ENCODE assay signal across 21 mouse cellular contexts in the genomic region with DNA sequence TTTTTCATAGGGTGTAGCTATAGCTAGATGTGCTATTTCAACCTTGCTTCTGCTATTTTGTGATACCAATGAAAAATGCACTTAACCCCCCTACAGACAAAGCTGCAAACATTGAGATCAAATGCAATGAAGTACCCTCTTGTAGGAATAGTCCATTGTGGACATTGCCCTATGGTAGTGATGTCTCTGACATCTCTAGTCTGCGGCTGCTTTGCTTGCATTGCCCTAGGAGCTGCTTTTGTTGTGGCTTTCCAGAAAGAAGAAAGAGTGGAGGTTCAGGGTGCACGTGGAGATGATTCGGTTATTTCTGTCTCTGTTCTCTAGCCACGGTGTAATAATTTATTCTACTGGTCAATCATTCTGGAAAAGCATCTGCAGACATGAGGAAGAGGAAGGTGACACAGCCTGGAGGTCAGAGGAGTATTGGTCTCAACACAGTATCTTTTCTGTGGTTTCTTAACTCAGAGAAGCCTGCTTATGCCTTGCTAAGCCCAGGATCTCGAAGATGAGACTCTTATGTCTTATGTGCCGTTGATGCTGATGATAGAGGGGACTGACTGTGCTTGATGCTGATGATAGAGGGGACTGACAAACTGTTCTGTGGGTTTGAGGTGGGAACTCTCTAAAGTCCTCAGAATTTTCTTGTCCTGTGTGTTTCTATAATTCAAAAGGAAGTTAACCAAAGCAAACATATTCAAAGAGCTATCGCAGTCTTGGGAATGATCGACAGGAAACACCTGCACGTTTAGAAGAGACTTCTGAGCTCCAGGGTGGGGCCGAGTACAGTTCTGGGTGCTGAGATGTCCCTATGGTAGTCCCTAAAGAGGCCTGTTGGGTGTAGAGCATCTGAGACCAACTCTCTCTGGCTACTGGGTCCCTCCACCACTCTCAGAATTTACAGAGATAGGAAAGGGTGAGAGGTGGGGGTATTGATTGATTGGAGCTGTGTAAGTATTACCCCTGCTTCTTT. TPM values are rescaled to one million over a fixed set of nuclear protein-coding genes. Genes with fewer than 3 reads are reported as not detected.
DNase-seq lines count a peak whose midpoint lies in the region; ATAC-seq lines count a peak whose summit lies in the region.
"Had no signal": no experiment of that assay in that cellular context is flagged by ENCODE, and none has a peak within 500 bp of the region (broad histone marks: within the 10 kb centered on the region; RNA-seq: fewer than 3 reads in every experiment).

No protein-coding gene starts in this region.

- H3K27me3 ChIP-seq in hindbrain, embryonic 12.5 days, result no peaks in the 10 kb centered on the region
- H3K27me3 ChIP-seq: heart, embryonic 15.5 days had no signal

- no peak overlapping the region for H3K4me2 ChIP-seq in hindbrain, embryonic 12.5 days (replicated peaks)
- H3K4me2 ChIP-seq: embryonic facial prominence, embryonic 12.5 days; heart, embryonic 11.5 days; heart, embryonic 15.5 days had no signal

- no peak overlapping the region for H3K4me3 ChIP-seq in hindbrain, embryonic 12.5 days
- H3K4me3 ChIP-seq: embryonic facial prominence, embryonic 12.5 days; heart, adult 2 months; heart, embryonic 15.5 days had no signal

- no peaks in the 10 kb centered on the region for H3K9me3 ChIP-seq in hindbrain, embryonic 12.5 days (replicated peaks)
- H3K9me3 ChIP-seq: embryonic facial prominence, embryonic 12.5 days; G1E; heart, embryonic 15.5 days had no signal

- no peaks in the 10 kb centered on the region for H3K36me3 ChIP-seq in hindbrain, embryonic 12.5 days
- H3K36me3 ChIP-seq: embryonic facial prominence, embryonic 12.5 days; G1E; heart, embryonic 15.5 days had no signal

- peak; percentile 46 for DNase-seq in naive thymus-derived CD4-positive, alpha-beta T cell, adult 2 months (ENCODE audit: low read depth)
- DNase-seq in thymus, postnatal 10 days (ENCODE audit: low spot score in 2 of 2), result peak; percentile 67
- DNase-seq in thymus, postnatal 4 days, result peak; percentile 64
- DNase-seq in urinary bladder, postnatal 36 days (ENCODE audit: low spot score in 2 of 2), result no peak
- DNase-seq in urinary bladder, adult 18-20 months (ENCODE audit: low spot score in 2 of 2), result no peak
- DNase-seq: adrenal gland, adult 8-10 months; cerebellum, adult 11 months; cerebellum, adult 8-10 months; cerebellum, postnatal 14 days; gastrocnemius, postnatal 10 days; heart, adult 2 months; heart, postnatal 36 days had no signal

- no peak overlapping the region for H3K27ac ChIP-seq in hindbrain, embryonic 12.5 days
- H3K27ac ChIP-seq: embryonic facial prominence, embryonic 12.5 days; heart, adult 2 months; heart, embryonic 15.5 days had no signal

- H3K9ac ChIP-seq in hindbrain, embryonic 12.5 days, result no peak overlapping the region
- H3K9ac ChIP-seq: embryonic facial prominence, embryonic 12.5 days; heart, embryonic 15.5 days had no signal

- 84% methylated on average over 10 of the region's 10 CpGs for WGBS in hindbrain, embryonic 12.5 days

- peak; percentile 30; the same call in 1 of the 2 replicates for ATAC-seq in common myeloid progenitor, adult 5-6 weeks (replicated peaks; ENCODE audit: low read depth, poor library complexity, severe bottlenecking)
- ATAC-seq in hindbrain, embryonic 12.5 days (ENCODE audit: low FRiP score), result no peak
- ATAC-seq: CD4-positive, CD25-positive, alpha-beta regulatory T cell, adult 4 months; forebrain, embryonic 16.5 days; hindbrain, embryonic 16.5 days had no signal

- peaks cover 7% of the 10 kb centered on the region; the same call in 1 of the 2 replicates for H3K4me1 ChIP-seq in hindbrain, embryonic 12.5 days

RNA-seq across cellular contexts. Expression of a gene that starts 23.4 kb away (rescaled TPM):
- 23.8 and 25.5 TPM in 2 replicates for total RNA-seq in common myeloid progenitor, adult 5-6 weeks (2017)
- polyA plus RNA-seq in hindbrain, embryonic 12.5 days (2016; fragmentation: Nextera tagmentation; extraction: Ambion mirVana), result 7.2 and 8.6 TPM in 2 replicates

Comparison
In these comparisons a context has a peak if more than half of its experiments do, and no peak if none do; other contexts are left out.
1. DNase-seq: peak in naive thymus-derived CD4-positive, alpha-beta T cell, adult 2 months (single experiment), thymus, postnatal 10 days (2 of 2) and thymus, postnatal 4 days (single experiment); none in urinary bladder, postnatal 36 days (0 of 2) and urinary bladder, adult 18-20 months (0 of 2).